Mouse (Mus musculus): ENCODE measurements at regions not wholly inside any gene's neighbourhood (a gene's known extent, or its start where the extent isn't known, plus 50 kb on each side); places are given as distances from the start of the nearest gene placed in this dataset.

DNA sequence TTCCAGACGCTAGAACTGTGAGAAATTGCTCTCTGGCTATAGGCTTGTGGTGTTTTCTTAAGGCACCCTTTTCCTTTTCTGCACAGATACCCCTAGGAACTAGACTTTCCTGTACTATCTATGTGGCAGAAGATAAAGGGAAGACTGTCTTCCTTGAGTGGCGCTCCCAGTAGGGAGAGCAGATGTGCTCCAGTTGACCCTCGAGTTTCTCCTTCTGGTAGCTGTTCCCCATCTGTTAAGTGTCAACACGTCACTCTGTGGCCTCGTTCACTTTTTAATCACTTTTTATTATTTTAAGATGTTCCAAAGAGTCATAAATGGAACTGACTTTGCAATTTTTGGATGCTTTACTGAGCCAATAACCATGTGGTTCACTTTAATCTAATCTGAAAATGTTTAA, 89.6 kb upstream of the Frem1 start:
- no peaks in the 10 kb centered on the region for H3K4me1 ChIP-seq (ENCODE audit: control insufficient read depth in 1 of 2, insufficient read depth in 2 of 2, low read length in 2 of 2)
- H3K36me3 ChIP-seq (ENCODE audit: control insufficient read depth in 1 of 2, insufficient read depth in 2 of 2, low read length in 2 of 2): no peaks in the 10 kb centered on the region
- H3K79me2 ChIP-seq (ENCODE audit: control insufficient read depth, insufficient read depth, low read length, poor library complexity): no peaks in the 10 kb centered on the region
- no peak for TF ChIP-seq HCFC1 (IDR thresholded peaks at IDR 0.05; ENCODE audit: low read depth, low read length)
- TF ChIP-seq CHD1 (IDR thresholded peaks at IDR 0.05; ENCODE audit: low read depth, low read length): no peak
- no peak overlapping the region for H3K9ac ChIP-seq (ENCODE audit: control insufficient read depth, low read depth, low read length, poor library complexity, severe bottlenecking)
- DNase-seq (ENCODE audit: low read depth, low spot score): no peak
- no peak overlapping the region for H3K4me3 ChIP-seq (ENCODE audit: control insufficient read depth in 1 of 2, insufficient read depth in 1 of 2, low read depth in 2 of 2, low read length in 2 of 2)
- H3K27ac ChIP-seq (ENCODE audit: control insufficient read depth, low read depth, low read length): no peak overlapping the region
- no peaks in the 10 kb centered on the region; a peak in 1 of 4 replicates for H3K27me3 ChIP-seq (ENCODE audit: control insufficient read depth in 1 of 2, insufficient read depth in 2 of 2, low read length in 2 of 2)
- H3K9me3 ChIP-seq (replicated peaks; ENCODE audit: insufficient read depth, low read length): no peaks in the 10 kb centered on the region

DNA sequence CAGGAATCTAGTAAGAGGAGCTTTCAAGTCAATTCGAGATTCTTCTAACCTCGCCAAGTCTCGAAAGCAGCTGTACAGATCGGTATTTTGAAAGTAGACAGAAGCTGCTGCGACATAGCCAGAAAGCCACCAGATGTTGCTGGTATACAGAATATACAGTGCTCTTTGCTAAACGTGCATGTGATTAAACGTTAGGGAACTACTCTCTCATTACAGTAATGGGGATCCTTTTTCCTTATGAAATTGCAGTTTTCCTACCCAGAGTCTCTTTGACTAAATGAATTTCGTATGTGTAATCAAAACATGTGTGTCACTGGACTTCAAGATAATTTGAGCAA, 70.5 kb upstream of the Frem1 start:
- Histone ChIP-seq H3K9me3 (replicated peaks; ENCODE audit: insufficient read depth, low read length) (no peaks in the 10 kb centered on the region), H3K9ac (ENCODE audit: control insufficient read depth, low read depth, low read length, poor library complexity, severe bottlenecking) (no peak overlapping the region), H3K79me2 (ENCODE audit: control insufficient read depth, insufficient read depth, low read length, poor library complexity) (no peaks in the 10 kb centered on the region), H3K27ac (ENCODE audit: control insufficient read depth, low read depth, low read length) (no peak overlapping the region), H3K4me1 (ENCODE audit: control insufficient read depth in 1 of 2, insufficient read depth in 2 of 2, low read length in 2 of 2) (no peaks in the 10 kb centered on the region), H3K4me3 (ENCODE audit: control insufficient read depth in 1 of 2, insufficient read depth in 1 of 2, low read depth in 2 of 2, low read length in 2 of 2) (no peak overlapping the region), H3K36me3 (ENCODE audit: control insufficient read depth in 1 of 2, insufficient read depth in 2 of 2, low read length in 2 of 2) (no peaks in the 10 kb centered on the region), H3K27me3 (ENCODE audit: control insufficient read depth in 1 of 2, insufficient read depth in 2 of 2, low read length in 2 of 2) (no peaks in the 10 kb centered on the region)
- no peak for DNase-seq (ENCODE audit: low read depth, low spot score)
- TF ChIP-seq TCF12 (IDR thresholded peaks at IDR 0.05; ENCODE audit: low read depth, low read length) (no peak), CHD1 (IDR thresholded peaks at IDR 0.05; ENCODE audit: low read depth, low read length) (no peak), MYB (IDR thresholded peaks at IDR 0.05; ENCODE audit: low read depth, low read length) (no peak), ZC3H11A (IDR thresholded peaks at IDR 0.05; ENCODE audit: low read depth, low read length) (no peak), GABPA (IDR thresholded peaks at IDR 0.05; ENCODE audit: low read depth, low read length) (no peak), JUND (IDR thresholded peaks at IDR 0.05; ENCODE audit: low read depth, low read length) (no peak), POLR2AphosphoS5 (IDR thresholded peaks at IDR 0.05; ENCODE audit: borderline replicate concordance, low read depth, low read length) (no peak)

DNA sequence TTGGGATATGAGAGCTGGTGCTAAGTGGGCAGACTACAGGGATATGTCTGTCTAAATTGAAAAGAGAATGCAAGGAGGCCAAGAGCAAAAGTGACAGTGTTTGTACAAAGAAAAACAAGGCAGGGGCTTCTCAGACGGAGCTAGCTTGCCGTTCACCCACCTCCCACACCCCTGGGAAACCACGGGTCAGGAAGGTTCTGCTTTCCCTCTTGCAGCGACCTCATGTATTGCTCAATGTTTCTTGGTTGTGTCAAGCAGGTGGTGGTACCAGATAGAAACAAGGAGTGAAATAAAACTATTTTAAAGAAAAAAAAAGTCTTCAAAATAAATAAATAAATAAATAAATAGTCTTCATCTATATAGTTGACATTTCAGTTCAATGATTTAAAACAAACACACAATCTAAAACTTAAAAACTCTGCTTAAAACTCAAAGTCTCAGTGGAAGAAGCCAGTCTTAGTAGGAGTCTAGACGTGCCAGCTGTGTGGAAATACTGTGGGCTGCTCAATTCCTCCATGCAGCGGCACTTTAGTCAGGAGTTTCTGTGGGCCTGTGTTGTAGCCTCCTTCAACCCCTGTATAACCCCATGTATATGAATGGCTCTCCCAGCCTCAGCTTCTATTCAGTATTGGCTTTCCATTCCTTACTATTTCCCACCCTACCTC, 70.0 kb upstream of the Frem1 start:
- Histone ChIP-seq H3K4me1 (ENCODE audit: control insufficient read depth in 1 of 2, insufficient read depth in 2 of 2, low read length in 2 of 2) (no peaks in the 10 kb centered on the region), H3K9ac (ENCODE audit: control insufficient read depth, low read depth, low read length, poor library complexity, severe bottlenecking) (no peak overlapping the region), H3K27ac (ENCODE audit: control insufficient read depth, low read depth, low read length) (no peak overlapping the region), H3K79me2 (ENCODE audit: control insufficient read depth, insufficient read depth, low read length, poor library complexity) (no peaks in the 10 kb centered on the region), H3K27me3 (ENCODE audit: control insufficient read depth in 1 of 2, insufficient read depth in 2 of 2, low read length in 2 of 2) (no peaks in the 10 kb centered on the region), H3K4me3 (ENCODE audit: control insufficient read depth in 1 of 2, insufficient read depth in 1 of 2, low read depth in 2 of 2, low read length in 2 of 2) (no peak overlapping the region), H3K9me3 (replicated peaks; ENCODE audit: insufficient read depth, low read length) (no peaks in the 10 kb centered on the region), H3K36me3 (ENCODE audit: control insufficient read depth in 1 of 2, insufficient read depth in 2 of 2, low read length in 2 of 2) (no peaks in the 10 kb centered on the region)
- TF ChIP-seq GABPA (IDR thresholded peaks at IDR 0.05; ENCODE audit: low read depth, low read length) (no peak), MYB (IDR thresholded peaks at IDR 0.05; ENCODE audit: low read depth, low read length) (no peak), SIN3A (IDR thresholded peaks at IDR 0.05; ENCODE audit: low read length) (no peak), CTCF (IDR thresholded peaks at IDR 0.05 in 2 of 3, conservative IDR thresholded peaks at IDR 0.05 in 1 of 3; ENCODE audit: control insufficient read depth in 1 of 3, insufficient read depth in 1 of 3, low read depth in 2 of 3, low read length in 3 of 3, poor library complexity in 1 of 3, severe bottlenecking in 1 of 3) (no peak), MAZ (IDR thresholded peaks at IDR 0.05; ENCODE audit: low read depth, low read length) (no peak), ZKSCAN1 (IDR thresholded peaks at IDR 0.05; ENCODE audit: low read depth, low read length) (no peak), E2F4 (IDR thresholded peaks at IDR 0.05; ENCODE audit: borderline replicate concordance, low read depth, low read length) (no peak), CHD1 (IDR thresholded peaks at IDR 0.05; ENCODE audit: low read depth, low read length) (no peak), MEF2A (IDR thresholded peaks at IDR 0.05; ENCODE audit: extremely low read depth, insufficient replicate concordance, low read depth, low read length, poor library complexity, severe bottlenecking) (no peak), TCF12 (IDR thresholded peaks at IDR 0.05; ENCODE audit: low read depth, low read length) (no peak), UBTF (IDR thresholded peaks at IDR 0.05; ENCODE audit: borderline replicate concordance, insufficient read depth, low read depth, low read length) (no peak), POLR2AphosphoS5 (IDR thresholded peaks at IDR 0.05; ENCODE audit: borderline replicate concordance, low read depth, low read length) (no peak), USF2 (IDR thresholded peaks at IDR 0.05; ENCODE audit: borderline replicate concordance in 1 of 2, insufficient read depth in 1 of 2, low read depth in 1 of 2, low read length in 2 of 2) (no peak), SMC3 (IDR thresholded peaks at IDR 0.05; ENCODE audit: low read depth, low read length) (no peak), RCOR1 (IDR thresholded peaks at IDR 0.05; ENCODE audit: low read depth, low read length) (no peak), MXI1 (IDR thresholded peaks at IDR 0.05; ENCODE audit: low read depth, low read length) (no peak)
- DNase-seq (ENCODE audit: low read depth, low spot score): no peak

All from MEL (cell line).